Mouse (Mus musculus): Measurements from ENCODE around the gene Foxg1.

GRCm38 (mm10) chr12:49385631-49385990, 3.2 kb downstream of the Foxg1 start:
- no peak for TF ChIP-seq POLR2A (IDR thresholded peaks at IDR 0.05; ENCODE audit: insufficient read depth, low read depth, low read length)
- no peak for TF ChIP-seq CTCF (IDR thresholded peaks at IDR 0.05)
